Comparison of ENCODE assay signal across 8 mouse cellular contexts in the genomic region with DNA sequence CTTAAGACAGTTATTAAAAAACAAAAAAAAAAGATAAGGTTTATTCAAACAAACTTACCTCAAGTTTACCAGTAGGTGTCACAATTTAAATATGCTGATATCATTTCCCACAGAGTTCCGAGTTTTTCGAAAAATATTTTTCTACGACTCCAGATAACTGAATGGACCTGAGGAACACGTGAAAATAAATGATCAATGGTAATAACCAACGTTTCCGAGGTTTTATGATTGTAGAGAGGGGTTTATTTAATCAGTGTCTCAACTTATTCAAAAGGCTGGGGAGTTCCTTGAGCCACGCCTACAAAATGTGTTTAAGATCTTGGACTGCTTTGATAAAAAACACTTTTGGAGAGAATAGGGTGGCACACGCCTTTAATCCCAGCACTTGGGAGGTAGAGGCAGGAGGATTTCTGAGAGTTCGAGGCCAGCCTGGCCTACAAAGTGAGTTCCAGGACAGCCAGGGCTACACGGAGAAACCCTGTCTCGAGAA. TPM values are rescaled to one million over a fixed set of nuclear protein-coding genes. Genes with fewer than 3 reads are reported as not detected.
DNase-seq lines count a peak whose midpoint lies in the region; ATAC-seq lines count a peak whose summit lies in the region.

No protein-coding gene starts in this region.

- ATAC-seq in hindbrain, embryonic 11.5 days (ENCODE audit: low FRiP score): no peak
- ATAC-seq in liver, embryonic 15.5 days (ENCODE audit: insufficient read depth): no peak
- no peak for ATAC-seq in monocyte, adult 5-6 weeks (replicated peaks; ENCODE audit: insufficient number of reproducible peaks, low FRiP score, low TSS enrichment, poor library complexity, severe bottlenecking)

- H3K27ac ChIP-seq in hindbrain, embryonic 11.5 days (ENCODE audit: low read depth, low read length): no peak overlapping the region
- H3K27ac ChIP-seq in liver, embryonic 15.5 days (replicated peaks): peak overlapping the region; percentile 45; the same call in 1 of the 2 replicates

- H3K4me2 ChIP-seq in hindbrain, embryonic 11.5 days (replicated peaks; ENCODE audit: low read depth, low read length): no peak overlapping the region
- peak overlapping the region; percentile 76 for H3K4me2 ChIP-seq in liver, embryonic 15.5 days

- no peaks in the 10 kb centered on the region for H3K27me3 ChIP-seq in hindbrain, embryonic 11.5 days (ENCODE audit: control insufficient read depth, insufficient read depth, low read length)
- no peaks in the 10 kb centered on the region for H3K27me3 ChIP-seq in liver, embryonic 15.5 days
- no peaks in the 10 kb centered on the region for H3K27me3 ChIP-seq in splenic B cell, adult 2 months (ENCODE audit: control insufficient read depth, insufficient read depth, low read length, poor library complexity, severe bottlenecking)

- H3K9me3 ChIP-seq in hindbrain, embryonic 11.5 days (ENCODE audit: control insufficient read depth, low read length): no peaks in the 10 kb centered on the region
- no peaks in the 10 kb centered on the region for H3K9me3 ChIP-seq in liver, embryonic 15.5 days (replicated peaks)

- H3K4me1 ChIP-seq in hindbrain, embryonic 11.5 days (replicated peaks; ENCODE audit: control insufficient read depth, insufficient read depth, low read length): no peaks in the 10 kb centered on the region
- peaks cover 21% of the 10 kb centered on the region for H3K4me1 ChIP-seq in liver, embryonic 15.5 days (replicated peaks)

- peak; percentile 82 for DNase-seq in 3T3-L1 (ENCODE audit: low read depth, low spot score)
- DNase-seq in CD4-positive helper T cell, adult 2 months (ENCODE audit: low read depth, low spot score): peak; percentile 75
- peak; percentile 35 to 45 for DNase-seq in cerebellum, postnatal 14 days
- DNase-seq in hindbrain, embryonic 11.5 days (ENCODE audit: low spot score): peak; percentile 43
- peak; percentile 53 for DNase-seq in splenic B cell, adult 2 months (ENCODE audit: low read depth, low spot score)
- no peak for DNase-seq in urinary bladder, adult 2 months (ENCODE audit: low spot score)

- H3K36me3 ChIP-seq in hindbrain, embryonic 11.5 days (ENCODE audit: control insufficient read depth, insufficient read depth, low read length): no peaks in the 10 kb centered on the region
- no peaks in the 10 kb centered on the region for H3K36me3 ChIP-seq in liver, embryonic 15.5 days (replicated peaks)
- no peaks in the 10 kb centered on the region for H3K36me3 ChIP-seq in splenic B cell, adult 2 months (ENCODE audit: control insufficient read depth, insufficient read depth, low read length, poor library complexity, severe bottlenecking)

- 56% methylated on average over 11 of the region's 11 CpGs for WGBS in hindbrain, embryonic 11.5 days
- 9% methylated on average over 11 of the region's 11 CpGs for WGBS in liver, embryonic 15.5 days (ENCODE audit: insufficient replicate concordance)

- H3K9ac ChIP-seq in hindbrain, embryonic 11.5 days (ENCODE audit: low read depth, low read length): no peak overlapping the region
- 0 out of 2 replicates have a peak overlapping the region, but pooled peaks have one; percentile 79 for H3K9ac ChIP-seq in liver, embryonic 15.5 days

- no peak overlapping the region for H3K4me3 ChIP-seq in hindbrain, embryonic 11.5 days (ENCODE audit: low read depth, low read length)
- H3K4me3 ChIP-seq in liver, embryonic 15.5 days (replicated peaks): peak overlapping the region; percentile 83

RNA-seq across cellular contexts. Expression of gene Stx11, which starts 42.5 kb away (rescaled TPM):
- polyA plus RNA-seq in hindbrain, embryonic 11.5 days (2014; fragmentation: Nextera tagmentation; extraction: Ambion mirVana): 1.4 and 2.7 TPM in 2 replicates
- polyA plus RNA-seq in liver, embryonic 15.5 days (2015; fragmentation: Nextera tagmentation; extraction: Ambion mirVana): 9.7 and 10.6 TPM in 2 replicates
- 10.3 and 12.3 TPM in 2 replicates for polyA plus RNA-seq in urinary bladder, adult 2 months (2012; rRNA removed)
- total RNA-seq in monocyte, adult 5-6 weeks (2017): 36.7 to 65.0 TPM (median 55.4 TPM) in 3 replicates

RNA-seq across cellular contexts. Expression of gene Utrn, which starts 52.4 kb away (rescaled TPM):
- 40.2 and 54.7 TPM in 2 replicates for polyA plus RNA-seq in hindbrain, embryonic 11.5 days (2014; fragmentation: Nextera tagmentation; extraction: Ambion mirVana)
- 8.2 and 10.0 TPM in 2 replicates for polyA plus RNA-seq in liver, embryonic 15.5 days (2015; fragmentation: Nextera tagmentation; extraction: Ambion mirVana)
- 41.1 and 53.0 TPM in 2 replicates for polyA plus RNA-seq in urinary bladder, adult 2 months (2012; rRNA removed)
- total RNA-seq in monocyte, adult 5-6 weeks (2017): 61.8 to 169 TPM (median 72.5 TPM) in 3 replicates
